Mouse (Mus musculus) hindbrain, embryonic 10.5 days (tissue): ENCODE measurements around the gene Acvr2a. TPM values are rescaled to one million over a fixed set of nuclear protein-coding genes. Genes with fewer than 3 reads are reported as not detected.
"Not testable (repeated sequence)": the region's sequence is repeated elsewhere in the genome, so short reads cannot be mapped to it uniquely, and the experiment has no call there.

Experiments
- DNase-seq: peaks from one replicate; pipeline ENCODE4 v3.0.0-alpha.2; 2017; ENCODE audit warnings: low spot score
- H3K27ac ChIP-seq: fragments of 300-500 bp; sonication (generic); 2 replicates; pipeline ENCODE4 v1.5.1; 2016; ENCODE audit warnings: mild to moderate bottlenecking, moderate library complexity
- H3K27me3 ChIP-seq: fragments of 300-500 bp; sonication (generic); 2 replicates; pipeline ENCODE4 v1.6.1; 2016; ENCODE audit warnings: mild to moderate bottlenecking; ENCODE audit not compliant: poor library complexity, insufficient read depth, severe bottlenecking
- H3K36me3 ChIP-seq: fragments of 300-500 bp; sonication (generic); 2 replicates; pipeline ENCODE4 v1.6.1; 2016; ENCODE audit warnings: mild to moderate bottlenecking, moderate library complexity
- H3K4me1 ChIP-seq: fragments of 300-500 bp; sonication (generic); replicated peaks from 2 replicates; pipeline ENCODE4 v1.6.1; 2016; ENCODE audit warnings: mild to moderate bottlenecking
- H3K4me3 ChIP-seq: fragments of 300-500 bp; sonication (generic); 2 replicates; pipeline ENCODE4 v1.5.1; 2016; ENCODE audit warnings: mild to moderate bottlenecking, moderate library complexity
- H3K9me3 ChIP-seq: fragments of 300-500 bp; sonication (generic); 2 replicates; pipeline ENCODE4 v1.6.1; 2016; ENCODE audit warnings: mild to moderate bottlenecking, moderate library complexity
- whole genome bisulfite sequencing: fragments of 180-500 bp; shearing (Covaris S2); methylation state at CpG from one replicate; pipeline ENCODE4 v1.1.7; 2016; 5-methylcytosine and 5-hydroxymethylcytosine counted together
- polyA plus RNA-seq: library from polyadenylated mRNA; unstranded; fragments of >200 nt; fragmentation: Nextera tagmentation; extraction: Ambion mirVana; gene quantifications from 2 replicates; pipeline ENCODE4 v1.2.1, GENCODE M21; 2016

Gene Acvr2a
- polyA plus RNA-seq, 1 experiment from 2014 or later, result 22.9 TPM

DNA sequence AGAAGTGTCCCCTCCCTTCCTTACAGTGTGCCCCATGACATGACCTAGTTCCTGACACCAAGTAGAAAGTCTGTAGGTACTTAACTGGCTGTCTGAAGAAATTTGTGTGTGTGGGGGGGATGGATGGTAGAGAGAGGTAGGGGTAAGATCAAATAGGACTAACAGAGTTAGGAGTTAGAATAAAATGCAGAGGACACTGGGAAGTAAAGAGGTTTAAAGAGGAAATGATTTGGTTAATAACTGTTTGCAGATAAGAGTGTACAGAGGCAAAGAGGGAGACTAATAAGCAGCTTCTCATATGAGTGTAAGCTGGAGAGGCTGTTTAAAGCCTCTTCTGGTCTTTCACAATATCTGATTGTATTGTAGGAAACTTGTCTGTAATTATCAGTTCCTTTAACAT is 12.5 kb downstream of the Acvr2a start:
- H3K27me3 ChIP-seq, result no peaks in the 10 kb centered on the region
- no peak for DNase-seq
- no peak overlapping the region for H3K27ac ChIP-seq
- H3K4me1 ChIP-seq, result no peaks in the 10 kb centered on the region
- H3K36me3 ChIP-seq, result no peaks in the 10 kb centered on the region
- no peak overlapping the region for H3K4me3 ChIP-seq
- no peaks in the 10 kb centered on the region for H3K9me3 ChIP-seq

DNA sequence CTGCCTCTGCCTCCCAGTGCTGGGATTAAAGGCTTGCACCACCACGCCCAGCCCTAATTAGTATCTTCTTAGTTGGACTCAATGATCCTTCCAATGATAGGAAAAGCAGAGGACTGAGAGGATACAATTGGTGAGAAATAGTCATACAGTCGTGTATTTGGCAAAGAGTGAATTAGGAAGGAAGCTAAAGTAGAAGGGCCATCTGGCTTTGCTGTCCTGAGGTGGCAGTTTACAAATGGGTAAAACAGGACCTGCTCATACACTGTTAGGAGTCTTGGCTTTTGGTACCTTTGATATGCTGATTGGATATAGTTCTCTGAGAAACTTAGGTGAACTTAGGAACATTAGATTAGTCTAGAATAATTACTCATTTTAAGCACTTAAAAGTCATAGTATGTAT is 16.6 kb downstream of the Acvr2a start:
- no peak for DNase-seq
- H3K9me3 ChIP-seq, result no peaks in the 10 kb centered on the region
- H3K27me3 ChIP-seq, result no peaks in the 10 kb centered on the region
- no peak overlapping the region for H3K4me3 ChIP-seq
- H3K4me1 ChIP-seq, result 0 out of 2 replicates have a peak, but pooled peaks cover 3% of the 10 kb centered on the region
- 94% methylated on average over 2 of the region's 2 CpGs for WGBS
- no peaks in the 10 kb centered on the region for H3K36me3 ChIP-seq
- no peak overlapping the region for H3K27ac ChIP-seq

DNA sequence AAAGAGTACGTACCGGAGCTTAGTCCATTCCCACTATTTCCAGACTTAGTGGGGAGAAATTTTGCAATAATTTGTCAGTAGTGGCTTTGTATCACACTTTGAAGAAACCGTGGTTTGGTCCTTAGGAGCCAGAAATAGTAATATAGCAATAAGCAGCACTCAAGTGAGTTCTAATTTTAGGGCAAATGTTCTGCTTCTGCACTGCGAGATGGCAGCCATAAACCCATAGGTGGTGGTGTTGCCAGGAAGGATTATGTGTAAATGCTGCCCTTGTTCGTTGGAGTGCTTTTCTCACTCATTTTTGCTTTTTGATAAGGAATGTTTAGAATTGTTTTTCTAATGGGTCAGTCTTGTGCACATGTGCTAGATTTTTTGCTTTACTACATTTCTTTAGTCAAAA is 18.4 kb downstream of the Acvr2a start:
- H3K27ac ChIP-seq, result no peak overlapping the region
- no peak overlapping the region for H3K4me3 ChIP-seq
- 0 out of 2 replicates have a peak, but pooled peaks cover 3% of the 10 kb centered on the region for H3K4me1 ChIP-seq
- H3K9me3 ChIP-seq, result no peaks in the 10 kb centered on the region
- no peaks in the 10 kb centered on the region for H3K36me3 ChIP-seq
- no peak for DNase-seq
- 92% methylated on average over 5 of the region's 5 CpGs for WGBS
- no peaks in the 10 kb centered on the region for H3K27me3 ChIP-seq

DNA sequence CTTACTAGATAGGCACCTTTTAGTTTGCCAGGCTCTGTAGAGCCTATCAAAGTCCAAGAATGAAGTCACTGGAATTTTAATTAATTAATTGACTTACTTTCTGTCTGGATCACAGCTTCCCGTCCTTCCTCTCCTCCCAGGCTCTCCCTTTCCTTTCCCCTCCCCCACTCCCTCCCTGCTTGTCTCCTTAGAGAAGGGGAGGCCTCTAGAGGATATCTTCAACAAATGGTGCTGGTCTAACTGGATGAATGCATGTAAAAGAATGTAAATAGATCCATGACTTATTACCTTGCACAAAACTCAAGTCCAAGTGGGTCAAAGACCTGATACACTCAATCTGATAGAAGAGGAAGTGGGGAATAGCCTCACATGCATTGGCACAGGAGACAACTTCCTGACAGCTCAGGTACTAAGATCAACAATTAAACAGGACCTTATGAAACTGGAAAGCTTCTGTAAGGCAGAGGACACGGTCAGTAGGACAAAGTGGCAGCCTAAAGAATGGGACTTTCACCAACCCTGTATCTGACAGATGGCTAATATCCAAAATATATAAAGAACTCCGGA is 20.1 kb downstream of the Acvr2a start:
- Histone ChIP-seq H3K27me3 (no peaks in the 10 kb centered on the region), H3K9me3 (no peaks in the 10 kb centered on the region), H3K27ac (no peak overlapping the region), H3K4me1 (0 out of 2 replicates have a peak, but pooled peaks cover 3% of the 10 kb centered on the region), H3K4me3 (no peak overlapping the region), H3K36me3 (no peaks in the 10 kb centered on the region)
- no peak for DNase-seq
- WGBS, result 75% methylated on average over 3 of the region's 3 CpGs

DNA sequence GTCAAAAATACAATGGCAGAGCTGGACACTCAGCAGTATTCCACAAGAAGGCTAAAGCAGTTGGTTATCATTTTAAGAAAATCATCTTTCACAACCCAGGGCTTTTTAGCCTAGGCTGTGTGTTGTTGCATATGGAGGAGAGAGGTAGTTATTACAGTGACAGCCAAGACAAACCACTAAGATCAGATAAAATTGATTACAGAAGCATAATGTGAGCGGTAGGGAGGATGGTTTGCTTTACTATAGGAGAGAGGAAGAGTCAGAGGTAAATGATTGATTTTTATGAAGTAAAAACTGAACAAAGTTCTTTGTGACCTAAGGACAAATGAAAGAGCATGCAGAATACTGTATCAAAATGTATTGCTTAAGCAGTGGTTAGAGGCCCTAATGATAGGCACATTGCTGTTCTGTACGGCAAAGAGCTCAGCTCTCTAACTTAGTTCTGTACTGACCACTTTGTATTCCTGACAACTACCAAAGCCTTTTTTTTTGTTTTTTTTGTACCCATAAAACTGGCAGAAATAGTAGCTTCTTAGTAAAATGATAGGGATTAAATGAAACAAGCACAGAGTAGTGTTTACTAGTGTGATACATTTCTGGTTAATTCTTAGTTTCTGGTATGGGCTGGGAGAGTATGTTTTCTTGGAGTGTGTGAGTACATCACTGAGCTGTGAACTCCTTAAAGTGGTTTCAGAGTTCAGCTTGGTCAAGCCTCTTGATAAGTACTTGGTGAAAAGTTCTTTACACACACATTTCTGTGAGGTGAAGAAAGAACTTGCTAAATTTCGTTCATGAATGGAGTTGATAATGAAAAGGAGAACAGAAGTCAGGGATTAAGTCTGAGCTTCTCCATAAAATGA is 27.9 kb downstream of the Acvr2a start:
- Histone ChIP-seq H3K36me3 (no peaks in the 10 kb centered on the region), H3K27ac (no peak overlapping the region), H3K9me3 (no peaks in the 10 kb centered on the region), H3K4me3 (no peak overlapping the region), H3K4me1 (peaks cover 10% of the 10 kb centered on the region), H3K27me3 (no peaks in the 10 kb centered on the region)
- WGBS, result 91% methylated on average over 3 of the region's 3 CpGs
- DNase-seq, result no peak

DNA sequence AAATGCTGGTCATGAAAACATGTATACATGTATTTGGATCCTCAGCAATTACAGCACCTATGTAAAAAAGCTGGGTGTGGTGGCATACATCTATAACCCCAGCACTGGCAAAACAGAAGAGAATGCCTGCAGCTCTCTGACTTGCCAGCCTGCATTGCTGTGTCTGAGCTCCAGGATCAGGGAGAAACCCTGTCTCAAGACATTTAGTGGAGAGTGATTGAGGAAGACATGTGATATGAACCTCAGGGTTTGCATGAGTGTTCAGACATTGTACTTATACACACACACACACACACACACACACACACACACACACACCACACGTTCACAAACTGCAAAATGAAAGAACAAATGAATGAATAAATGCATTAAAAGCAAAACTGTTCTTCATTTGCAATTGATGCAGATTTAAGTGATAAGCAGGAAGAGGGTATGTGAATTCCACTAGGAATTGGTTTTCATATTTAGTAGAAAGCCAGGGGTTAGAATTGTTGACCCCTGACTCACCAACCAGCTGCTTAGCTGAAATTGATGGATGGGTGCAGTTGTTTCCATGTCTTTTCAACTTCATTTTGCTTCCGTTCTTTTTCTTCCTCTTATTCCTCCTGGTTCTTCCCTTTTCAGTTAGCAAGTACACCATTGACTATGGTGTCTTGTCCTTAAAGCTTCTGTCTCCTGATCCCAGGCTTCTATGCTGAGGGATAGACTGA is 32.9 kb downstream of the Acvr2a start:
- H3K9me3 ChIP-seq, result no peaks in the 10 kb centered on the region
- DNase-seq, result no peak
- no peaks in the 10 kb centered on the region for H3K36me3 ChIP-seq
- no peaks in the 10 kb centered on the region for H3K27me3 ChIP-seq
- 46% methylated on average over 2 of the region's 2 CpGs for WGBS
- peaks cover 15% of the 10 kb centered on the region for H3K4me1 ChIP-seq
- H3K27ac ChIP-seq, result no peak overlapping the region
- no peak overlapping the region for H3K4me3 ChIP-seq

DNA sequence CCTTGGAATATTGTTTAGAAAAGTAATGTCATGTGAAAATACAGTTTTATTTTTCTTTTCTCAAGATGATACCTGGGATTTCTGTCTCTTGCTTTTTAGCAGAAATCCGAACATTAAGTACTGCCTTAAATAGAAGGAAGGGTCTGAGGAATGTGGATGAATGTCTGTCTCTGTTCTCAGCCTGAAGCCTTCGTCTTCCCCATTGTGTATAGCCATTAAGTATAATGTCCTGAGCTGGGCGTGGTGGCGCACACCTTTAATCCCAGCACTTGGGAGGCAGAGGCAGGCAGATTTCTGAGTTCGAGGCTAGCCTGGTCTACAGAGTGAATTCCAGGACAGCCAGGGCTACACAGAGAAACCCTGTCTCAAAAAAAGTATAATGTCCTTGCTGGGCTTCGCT is 51.7 kb downstream of the Acvr2a start:
- H3K27ac ChIP-seq, H3K4me1 ChIP-seq, H3K36me3 ChIP-seq, H3K9me3 ChIP-seq, DNase-seq, H3K4me3 ChIP-seq, H3K27me3 ChIP-seq: not testable (repeated sequence)
- 94% methylated on average over 6 of the region's 6 CpGs for WGBS

DNA sequence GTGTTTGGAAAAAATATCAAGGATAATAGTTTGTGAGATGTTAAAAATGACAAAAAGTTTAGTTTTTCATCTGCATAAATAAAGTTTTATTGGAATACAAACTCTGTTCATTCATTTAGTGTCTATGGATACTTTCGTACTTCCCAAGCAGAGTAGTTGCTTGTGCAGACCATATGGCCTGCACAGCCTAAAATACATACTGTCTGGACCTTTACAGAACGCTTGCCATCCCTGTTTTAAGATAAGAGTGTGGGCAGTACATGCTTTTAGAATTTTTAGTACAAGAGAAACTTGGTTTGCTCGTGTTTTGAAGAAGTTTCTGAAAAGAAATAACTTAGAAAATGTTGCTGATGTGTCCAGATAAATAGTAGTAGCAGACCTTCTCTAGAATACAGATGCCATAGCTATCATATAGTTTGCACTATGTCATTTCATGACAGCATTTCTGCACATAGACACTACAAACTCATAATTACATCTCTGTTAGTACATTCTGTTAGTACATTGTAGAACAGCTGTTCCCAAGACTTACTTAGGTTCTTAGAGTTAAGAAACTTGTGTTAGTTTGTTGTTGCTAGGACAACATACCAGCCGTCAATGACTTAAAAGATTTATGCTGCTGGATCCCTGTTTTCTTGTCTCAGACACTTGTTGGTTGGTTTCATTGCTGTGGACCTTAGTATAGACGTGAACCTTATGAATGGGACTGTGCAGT is 54.4 kb downstream of the Acvr2a start:
- no peak for DNase-seq
- no peak overlapping the region for H3K4me3 ChIP-seq
- H3K27me3 ChIP-seq, result no peaks in the 10 kb centered on the region
- peaks cover 4% of the 10 kb centered on the region; the same call in 1 of the 2 replicates for H3K4me1 ChIP-seq
- H3K9me3 ChIP-seq, result no peaks in the 10 kb centered on the region
- no peak overlapping the region for H3K27ac ChIP-seq
- WGBS, result 89% methylated on average over 5 of the region's 5 CpGs
- 0 out of 2 replicates have a peak, but pooled peaks cover 5% of the 10 kb centered on the region for H3K36me3 ChIP-seq

DNA sequence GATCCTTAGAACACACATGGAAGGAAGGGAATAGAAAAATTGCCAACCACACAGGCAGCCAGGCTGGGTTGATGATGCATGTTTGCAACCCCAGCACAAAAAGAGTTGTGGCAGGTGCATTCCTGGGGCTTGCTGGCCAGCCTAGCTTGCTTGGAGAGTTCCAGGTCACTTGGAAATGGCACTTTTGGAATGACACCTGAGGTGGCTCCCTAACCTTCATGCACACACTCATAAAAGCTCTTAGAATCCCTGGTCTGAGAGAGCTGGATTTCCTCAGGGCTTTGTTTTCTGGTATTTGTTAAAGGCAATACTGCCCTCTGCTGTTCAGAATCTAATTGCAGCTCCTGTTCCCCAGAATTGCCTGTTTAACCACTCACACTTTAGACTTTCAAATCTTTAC is 72.0 kb downstream of the Acvr2a start:
- Histone ChIP-seq H3K27ac (peak overlapping the region; percentile 64; the same call in 1 of the 2 replicates), H3K36me3 (peaks cover 4% of the 10 kb centered on the region), H3K4me3 (no peak overlapping the region), H3K27me3 (no peaks in the 10 kb centered on the region), H3K4me1 (0 out of 2 replicates have a peak, but pooled peaks cover 2% of the 10 kb centered on the region), H3K9me3 (no peaks in the 10 kb centered on the region)
- DNase-seq, result peak; percentile 42

DNA sequence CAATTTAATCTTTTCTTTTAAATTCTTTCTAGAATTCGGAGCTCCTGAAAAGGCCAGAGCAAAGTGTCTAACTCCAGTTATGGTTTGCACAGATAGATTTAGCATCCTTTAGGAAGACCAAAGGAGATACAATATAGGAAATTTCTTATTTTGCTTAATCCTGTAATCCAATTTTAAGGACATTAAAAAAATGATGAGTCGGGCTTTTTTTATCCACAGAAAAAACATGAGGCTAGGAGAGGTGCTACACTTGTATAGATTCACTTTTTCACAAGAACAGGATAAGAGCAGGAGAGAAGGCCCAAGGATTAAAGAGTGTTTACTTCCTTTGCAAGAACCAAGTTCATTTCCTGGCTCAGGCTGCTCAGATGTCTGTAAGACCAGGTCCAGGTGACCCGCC is 81.3 kb downstream of the Acvr2a start:
- 92% methylated on average over 3 of the region's 3 CpGs for WGBS
- H3K36me3 ChIP-seq, result peaks cover 64% of the 10 kb centered on the region

DNA sequence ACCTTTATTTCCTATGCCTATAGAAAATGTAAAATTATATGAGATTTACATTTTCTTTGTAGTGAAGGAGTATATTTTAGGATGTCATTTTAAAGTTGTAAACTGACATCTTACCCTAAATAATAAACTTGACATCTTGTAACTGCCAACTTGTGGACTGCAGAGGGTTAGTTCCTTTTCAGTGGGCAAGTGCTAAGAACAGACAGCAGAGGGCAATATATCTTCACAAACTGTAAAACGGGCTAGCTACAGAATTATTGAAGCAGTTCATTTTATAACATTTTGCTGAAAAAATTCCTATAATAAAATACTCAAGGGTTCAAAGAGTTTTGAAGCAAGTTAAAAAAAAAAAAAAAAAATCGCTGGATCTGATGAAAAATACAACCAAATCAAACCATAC is 95.0 kb downstream of the Acvr2a start:
- WGBS, result 68% methylated on average over 2 of the region's 2 CpGs
- Histone ChIP-seq H3K4me1 (no peaks in the 10 kb centered on the region), H3K27me3 (no peaks in the 10 kb centered on the region), H3K27ac (no peak overlapping the region), H3K9me3 (no peaks in the 10 kb centered on the region), H3K36me3 (peaks cover 65% of the 10 kb centered on the region), H3K4me3 (no peak overlapping the region)
- DNase-seq, result no peak

More for the DNA sequence above, 81.3 kb downstream of the Acvr2a start:
- Histone ChIP-seq H3K4me3 (no peak overlapping the region), H3K9me3 (no peaks in the 10 kb centered on the region), H3K27me3 (no peaks in the 10 kb centered on the region), H3K27ac (no peak overlapping the region), H3K4me1 (no peaks in the 10 kb centered on the region)
- DNase-seq, result no peak

DNA sequence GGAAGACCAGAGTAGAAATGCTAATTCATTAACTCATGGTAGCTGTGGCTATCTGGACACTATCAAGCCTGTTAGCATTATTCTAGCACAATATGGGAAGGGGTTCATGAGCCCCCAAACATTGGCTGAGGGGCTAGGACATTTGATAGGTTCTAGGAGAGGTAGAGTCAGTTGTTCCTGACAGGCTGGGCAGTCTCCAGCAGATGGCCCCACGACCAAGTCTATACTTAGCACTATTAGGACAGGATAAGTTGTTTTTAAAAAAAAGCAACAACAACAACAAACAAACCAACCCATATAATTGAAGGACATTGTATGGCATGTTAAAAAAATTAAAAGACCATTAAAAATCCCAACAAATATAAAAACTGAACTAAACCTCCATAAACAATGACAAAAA is 100.3 kb downstream of the Acvr2a start:
- Histone ChIP-seq H3K27ac (no peak overlapping the region), H3K9me3 (no peaks in the 10 kb centered on the region), H3K36me3 (peaks cover 76% of the 10 kb centered on the region), H3K27me3 (no peaks in the 10 kb centered on the region), H3K4me3 (no peak overlapping the region), H3K4me1 (no peaks in the 10 kb centered on the region)
- WGBS, result 83% methylated on average over 1 of the region's 1 CpGs
- DNase-seq, result no peak
